Mouse (Mus musculus) liver, adult 2 months (tissue): ENCODE data around the gene Dpy19l1.

ENCODE experiments used
- CTCF ChIP-seq: fragments of 200-500 bp; IDR thresholded peaks from 2 replicates; pipeline ENCODE4 v1.5.1; 2011; ENCODE audit warnings: low read depth, low read length, control low read depth
- POLR2A ChIP-seq: fragments of 200-500 bp; IDR thresholded peaks from 2 replicates; pipeline ENCODE4 v1.6.1; 2011; ENCODE audit warnings: low read length, control low read depth; ENCODE audit not compliant: insufficient read depth; ENCODE audit errors: extremely low read depth

- TF ChIP-seq POLR2A (no peak), CTCF (no peak)
Observed at GRCm38 (mm10) chr9:24496226-24496625, 6.7 kb downstream of the Dpy19l1 start.
